Mouse (Mus musculus) neural tube, embryonic 12.5 days (tissue): ENCODE results near the gene Rest. TPM values are rescaled to one million over a fixed set of nuclear protein-coding genes. Genes with fewer than 3 reads are reported as not detected.
A peak's percentile ranks its signal among the peaks of the same experiment; 100 is the strongest.

Experiments used
- ATAC-seq: fragments of 200-750 bp; cut with Nextera tagmentation; 2 replicates; pipeline ENCODE4 v1.8.0; 2017; ENCODE audit warnings: low read depth, mild to moderate bottlenecking, moderate TSS enrichment, moderate library complexity; ENCODE audit not compliant: low FRiP score
- H3K27ac ChIP-seq: fragments of 300-500 bp; sonication (generic); 2 replicates; pipeline ENCODE4 v1.5.1; 2016
- H3K27me3 ChIP-seq: fragments of 300-500 bp; sonication (generic); replicated peaks from 2 replicates; pipeline ENCODE4 v1.6.1; 2016; ENCODE audit warnings: mild to moderate bottlenecking
- H3K36me3 ChIP-seq: fragments of 300-500 bp; sonication (generic); 2 replicates; pipeline ENCODE4 v1.6.1; 2016; ENCODE audit warnings: mild to moderate bottlenecking
- H3K4me1 ChIP-seq: fragments of 300-500 bp; sonication (generic); 2 replicates; pipeline ENCODE4 v1.6.1; 2016
- H3K4me2 ChIP-seq: fragments of 300-500 bp; sonication (generic); replicated peaks from 2 replicates; pipeline ENCODE4 v1.6.1; 2016; ENCODE audit warnings: mild to moderate bottlenecking
- H3K4me3 ChIP-seq: fragments of 300-500 bp; sonication (generic); 2 replicates; pipeline ENCODE4 v1.5.1; 2016
- H3K9ac ChIP-seq: fragments of 300-500 bp; sonication (generic); 2 replicates; pipeline ENCODE4 v1.6.1; 2016; ENCODE audit warnings: mild to moderate bottlenecking
- H3K9me3 ChIP-seq: fragments of 300-500 bp; sonication (generic); 2 replicates; pipeline ENCODE4 v1.6.1; 2016; ENCODE audit warnings: mild to moderate bottlenecking
- WGBS: fragments of 180-500 bp; shearing (Covaris S2); methylation state at CpG from one replicate; pipeline ENCODE4 v1.1.7; 2016; 5-methylcytosine and 5-hydroxymethylcytosine counted together
- polyA plus RNA-seq: library from polyadenylated mRNA; unstranded; fragments of >200 nt; fragmentation: Nextera tagmentation; extraction: Ambion mirVana; gene quantifications from 2 replicates; pipeline ENCODE4 v1.2.1, GENCODE M21; 2016

Gene Rest
- polyA plus RNA-seq, 1 experiment from 2014 or later, result 18.9 TPM

DNA sequence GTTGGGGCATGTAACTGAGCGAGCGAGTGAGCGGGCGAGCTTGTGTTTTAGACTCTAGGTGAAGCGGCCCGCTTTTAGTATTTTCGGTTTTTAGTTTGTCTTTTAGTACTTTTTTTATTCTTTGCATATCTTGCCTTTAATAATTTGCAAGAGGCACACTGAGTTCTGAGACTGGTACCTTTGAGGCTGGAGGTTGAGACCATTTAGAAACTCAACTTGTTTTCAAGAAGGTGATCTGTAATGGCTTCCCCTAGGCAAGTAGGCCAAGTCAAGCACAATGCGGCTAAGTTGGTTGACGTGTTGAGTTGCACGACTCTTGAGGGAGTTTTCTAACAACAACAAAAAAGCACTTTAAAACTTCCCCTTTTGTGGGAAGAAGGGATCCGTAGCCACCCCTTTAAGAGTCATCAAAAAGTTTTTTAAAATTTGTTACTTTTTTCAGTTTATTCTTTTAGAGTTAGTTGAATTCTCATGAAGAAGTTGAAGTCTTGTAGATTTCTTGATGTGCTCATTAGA is 1.7 kb downstream of the Rest start:
- peak overlapping the region; percentile 91 for H3K9ac ChIP-seq
- 3% methylated on average over 11 of the region's 11 CpGs for WGBS
- peak overlapping the region; percentile 87 for H3K4me2 ChIP-seq
- H3K36me3 ChIP-seq, result peaks cover 26% of the 10 kb centered on the region
- H3K4me1 ChIP-seq, result 0 out of 2 replicates have a peak, but pooled peaks cover 2% of the 10 kb centered on the region
- peak overlapping the region; percentile 97 for H3K4me3 ChIP-seq
- H3K27ac ChIP-seq, result no peak overlapping the region
- no peaks in the 10 kb centered on the region; the same call in 1 of the 2 replicates for H3K27me3 ChIP-seq
- H3K9me3 ChIP-seq, result no peaks in the 10 kb centered on the region
- ATAC-seq, result no peak

DNA sequence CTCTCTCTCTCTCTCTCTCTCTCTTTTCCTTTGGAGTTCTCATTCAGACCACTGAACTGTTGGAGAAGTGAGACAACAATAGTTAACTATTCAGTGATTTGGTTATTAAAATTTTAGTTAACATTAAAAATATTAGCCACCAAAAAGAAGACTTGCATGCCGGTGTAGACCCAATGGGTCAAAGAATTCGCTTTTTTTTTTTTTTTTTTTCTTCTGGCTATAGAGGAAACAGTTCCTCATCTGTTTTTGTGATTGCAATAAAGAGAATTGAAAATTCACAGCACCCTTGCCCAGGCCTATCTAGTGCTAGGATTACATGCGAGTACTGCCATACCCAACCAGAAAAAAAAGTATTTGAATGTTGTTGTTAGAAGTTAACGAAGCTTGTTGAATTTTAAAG is 2.1 kb downstream of the Rest start:
- H3K9ac ChIP-seq, result no peak overlapping the region

DNA sequence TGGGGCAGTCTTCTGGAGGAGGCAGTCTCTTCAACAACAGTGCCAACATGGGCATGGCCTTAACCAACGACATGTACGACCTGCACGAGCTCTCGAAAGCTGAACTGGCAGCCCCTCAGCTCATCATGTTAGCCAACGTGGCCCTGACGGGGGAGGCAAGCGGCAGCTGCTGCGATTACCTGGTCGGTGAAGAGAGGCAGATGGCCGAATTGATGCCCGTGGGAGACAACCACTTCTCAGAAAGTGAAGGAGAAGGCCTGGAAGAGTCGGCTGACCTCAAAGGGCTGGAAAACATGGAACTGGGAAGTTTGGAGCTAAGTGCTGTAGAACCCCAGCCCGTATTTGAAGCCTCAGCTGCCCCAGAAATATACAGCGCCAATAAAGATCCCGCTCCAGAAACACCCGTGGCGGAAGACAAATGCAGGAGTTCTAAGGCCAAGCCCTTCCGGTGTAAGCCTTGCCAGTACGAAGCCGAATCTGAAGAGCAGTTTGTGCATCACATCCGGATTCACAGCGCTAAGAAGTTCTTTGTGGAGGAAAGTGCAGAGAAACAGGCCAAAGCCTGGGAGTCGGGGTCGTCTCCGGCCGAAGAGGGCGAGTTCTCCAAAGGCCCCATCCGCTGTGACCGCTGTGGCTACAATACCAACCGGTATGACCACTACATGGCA is 2.8 kb downstream of the Rest start:
- Histone ChIP-seq H3K4me3 (no peak overlapping the region), H3K4me2 (peak overlapping the region; percentile 87; the same call in 1 of the 2 replicates), H3K27me3 (no peaks in the 10 kb centered on the region; the same call in 1 of the 2 replicates), H3K36me3 (peaks cover 35% of the 10 kb centered on the region), H3K9ac (no peak overlapping the region), H3K4me1 (no peaks in the 10 kb centered on the region), H3K27ac (no peak overlapping the region), H3K9me3 (no peaks in the 10 kb centered on the region)
- 96% methylated on average over 30 of the region's 30 CpGs for WGBS
- ATAC-seq, result no peak

More for the DNA sequence above, 2.1 kb downstream of the Rest start:
- no peak for ATAC-seq
- Histone ChIP-seq H3K27ac (no peak overlapping the region), H3K4me3 (peak overlapping the region; percentile 97; the same call in 1 of the 2 replicates), H3K4me1 (no peaks in the 10 kb centered on the region), H3K36me3 (peaks cover 30% of the 10 kb centered on the region), H3K27me3 (no peaks in the 10 kb centered on the region; the same call in 1 of the 2 replicates), H3K9me3 (no peaks in the 10 kb centered on the region), H3K4me2 (peak overlapping the region; percentile 87)
- WGBS, result 71% methylated on average over 4 of the region's 4 CpGs

DNA sequence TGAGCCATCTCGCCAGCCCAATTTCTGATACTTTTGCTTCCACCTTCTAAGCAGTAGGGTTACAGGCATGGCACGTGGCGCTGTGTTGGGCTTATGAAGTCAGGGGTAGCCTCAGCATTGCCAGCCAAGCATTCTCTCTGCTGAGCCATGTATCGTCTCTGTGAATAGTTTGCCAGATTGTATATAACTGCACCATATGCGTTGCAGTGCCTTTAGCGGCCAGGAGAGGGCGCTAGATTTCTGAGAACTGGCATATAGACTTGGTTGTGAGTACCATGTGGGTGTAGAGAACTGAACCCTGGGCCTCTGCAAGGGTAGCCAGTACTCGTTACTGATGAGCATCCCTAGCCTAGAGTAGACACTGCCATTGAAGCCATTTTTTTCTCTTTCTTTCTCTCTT is 4.1 kb downstream of the Rest start:
- H3K27ac ChIP-seq, result no peak overlapping the region
- no peak overlapping the region for H3K4me2 ChIP-seq
- 79% methylated on average over 8 of the region's 8 CpGs for WGBS
- no peak overlapping the region for H3K4me3 ChIP-seq
- no peak for ATAC-seq
- H3K4me1 ChIP-seq, result no peaks in the 10 kb centered on the region
- H3K9ac ChIP-seq, result no peak overlapping the region
- no peaks in the 10 kb centered on the region for H3K9me3 ChIP-seq
- H3K36me3 ChIP-seq, result peaks cover 46% of the 10 kb centered on the region
- no peaks in the 10 kb centered on the region for H3K27me3 ChIP-seq

DNA sequence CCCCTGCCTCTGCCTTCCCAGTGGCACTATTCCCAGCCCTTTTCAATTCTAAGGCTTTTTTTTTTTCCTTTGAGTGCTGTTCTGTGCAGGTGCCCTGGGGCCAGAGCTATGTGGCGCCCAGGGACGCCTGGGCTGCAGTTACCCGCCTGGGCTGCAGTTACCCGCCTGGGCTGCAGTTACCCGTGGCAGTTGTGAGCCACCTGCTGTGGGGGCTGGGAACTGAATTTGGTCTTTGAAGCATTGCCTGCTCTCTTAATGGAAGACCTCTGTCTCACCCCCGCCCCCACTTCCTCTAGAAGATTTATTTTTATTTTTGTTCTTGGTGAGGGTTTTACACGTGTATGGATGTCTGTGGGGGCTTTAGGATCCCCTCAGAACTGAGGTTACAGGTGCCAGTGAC is 7.9 kb downstream of the Rest start:
- Histone ChIP-seq H3K4me1 (no peaks in the 10 kb centered on the region), H3K9me3 (no peaks in the 10 kb centered on the region), H3K27me3 (no peaks in the 10 kb centered on the region), H3K4me2 (no peak overlapping the region), H3K4me3 (no peak overlapping the region), H3K36me3 (peaks cover 71% of the 10 kb centered on the region), H3K27ac (no peak overlapping the region), H3K9ac (no peak overlapping the region)
- no peak for ATAC-seq
- WGBS, result 70% methylated on average over 7 of the region's 7 CpGs

DNA sequence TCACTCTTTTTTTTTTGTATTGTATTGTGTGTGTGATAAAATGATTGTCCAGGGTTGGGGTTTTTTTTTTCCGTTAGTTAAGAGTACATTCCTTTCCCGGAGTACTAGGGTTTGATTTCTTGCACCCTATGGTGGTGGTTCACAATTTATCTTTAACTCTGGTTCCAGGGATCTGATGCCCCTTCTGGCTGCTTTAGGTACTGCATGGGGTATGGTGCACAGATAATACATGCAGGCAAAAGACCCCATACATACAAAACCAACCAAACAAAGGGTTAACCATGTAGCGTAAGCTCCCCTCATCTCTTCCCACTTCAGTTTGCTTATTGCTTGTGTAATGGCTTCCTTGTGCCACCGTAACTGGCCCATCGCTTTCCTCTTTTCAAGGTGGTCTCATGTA is 10.7 kb downstream of the Rest start:
- no peak for ATAC-seq
- no peaks in the 10 kb centered on the region for H3K9me3 ChIP-seq
- H3K4me2 ChIP-seq, result no peak overlapping the region
- peaks cover 70% of the 10 kb centered on the region for H3K36me3 ChIP-seq
- H3K27ac ChIP-seq, result no peak overlapping the region
- H3K27me3 ChIP-seq, result no peaks in the 10 kb centered on the region
- H3K4me3 ChIP-seq, result no peak overlapping the region
- no peaks in the 10 kb centered on the region for H3K4me1 ChIP-seq
- 92% methylated on average over 5 of the region's 5 CpGs for WGBS
- H3K9ac ChIP-seq, result no peak overlapping the region

DNA sequence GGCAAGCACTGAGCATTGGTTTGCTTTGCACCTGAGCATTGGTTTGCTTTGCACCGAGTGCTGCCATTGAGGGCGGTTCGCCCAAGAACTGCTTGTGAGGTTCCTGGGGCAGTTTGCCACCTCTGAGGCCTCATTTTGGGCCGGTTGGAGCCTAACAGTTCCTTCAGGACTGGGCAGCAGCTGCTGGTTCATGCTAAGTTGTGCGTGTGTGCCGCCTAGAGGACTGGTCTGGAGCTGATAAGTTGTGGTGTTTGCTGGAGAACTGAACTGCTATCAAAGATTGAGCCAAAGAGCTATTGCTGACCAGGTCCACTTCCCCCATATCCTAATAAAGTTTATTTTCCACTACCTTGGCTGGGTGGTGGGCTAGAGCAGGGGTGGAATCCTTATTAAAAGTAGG is 11.9 kb downstream of the Rest start:
- ATAC-seq, result no peak
- WGBS, result 96% methylated on average over 6 of the region's 6 CpGs
- H3K9me3 ChIP-seq, result no peaks in the 10 kb centered on the region
- H3K27me3 ChIP-seq, result no peaks in the 10 kb centered on the region
- no peak overlapping the region for H3K4me2 ChIP-seq
- no peak overlapping the region for H3K4me3 ChIP-seq
- H3K27ac ChIP-seq, result no peak overlapping the region
- H3K4me1 ChIP-seq, result no peaks in the 10 kb centered on the region
- peaks cover 73% of the 10 kb centered on the region for H3K36me3 ChIP-seq
- H3K9ac ChIP-seq, result no peak overlapping the region

DNA sequence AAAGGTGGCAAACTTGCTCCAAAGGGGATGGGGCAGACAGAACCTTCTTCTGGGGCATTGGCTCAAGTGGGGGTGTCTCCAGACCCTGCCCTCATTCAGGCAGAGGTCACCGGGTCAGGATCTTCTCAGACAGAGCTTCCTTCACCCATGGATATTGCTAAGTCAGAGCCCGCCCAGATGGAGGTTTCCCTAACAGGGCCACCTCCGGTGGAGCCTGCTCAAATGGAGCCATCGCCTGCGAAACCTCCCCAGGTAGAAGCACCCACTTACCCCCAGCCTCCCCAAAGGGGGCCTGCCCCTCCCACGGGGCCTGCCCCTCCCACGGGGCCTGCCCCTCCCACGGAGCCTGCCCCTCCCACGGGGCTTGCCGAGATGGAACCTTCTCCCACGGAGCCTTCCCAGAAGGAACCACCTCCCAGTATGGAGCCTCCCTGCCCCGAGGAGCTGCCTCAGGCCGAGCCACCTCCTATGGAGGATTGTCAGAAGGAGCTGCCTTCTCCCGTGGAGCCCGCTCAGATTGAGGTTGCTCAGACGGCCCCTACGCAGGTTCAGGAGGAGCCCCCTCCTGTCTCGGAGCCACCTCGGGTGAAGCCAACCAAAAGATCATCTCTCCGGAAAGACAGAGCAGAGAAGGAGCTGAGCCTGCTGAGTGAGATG is 16.4 kb downstream of the Rest start:
- H3K27me3 ChIP-seq, result no peaks in the 10 kb centered on the region
- no peak overlapping the region for H3K4me2 ChIP-seq
- no peaks in the 10 kb centered on the region for H3K9me3 ChIP-seq
- H3K9ac ChIP-seq, result no peak overlapping the region
- no peak overlapping the region for H3K4me3 ChIP-seq
- peaks cover 57% of the 10 kb centered on the region for H3K36me3 ChIP-seq
- WGBS, result 91% methylated on average over 20 of the region's 20 CpGs
- no peaks in the 10 kb centered on the region for H3K4me1 ChIP-seq
- no peak for ATAC-seq
- no peak overlapping the region for H3K27ac ChIP-seq

DNA sequence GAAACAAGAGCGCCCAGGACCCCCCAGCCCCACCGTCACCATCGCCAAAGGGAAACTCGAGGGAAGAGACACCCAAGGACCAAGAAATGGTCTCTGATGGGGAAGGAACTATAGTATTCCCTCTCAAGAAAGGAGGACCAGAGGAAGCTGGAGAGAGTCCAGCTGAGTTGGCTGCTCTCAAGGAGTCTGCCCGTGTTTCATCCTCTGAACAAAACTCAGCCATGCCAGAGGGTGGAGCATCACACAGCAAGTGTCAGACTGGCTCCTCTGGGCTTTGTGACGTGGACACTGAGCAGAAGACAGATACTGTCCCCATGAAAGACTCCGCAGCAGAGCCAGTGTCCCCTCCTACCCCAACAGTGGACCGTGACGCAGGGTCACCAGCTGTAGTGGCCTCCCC is 17.0 kb downstream of the Rest start:
- Histone ChIP-seq H3K27me3 (no peaks in the 10 kb centered on the region), H3K4me1 (no peaks in the 10 kb centered on the region), H3K9me3 (no peaks in the 10 kb centered on the region), H3K9ac (no peak overlapping the region), H3K27ac (no peak overlapping the region), H3K36me3 (peaks cover 56% of the 10 kb centered on the region), H3K4me2 (no peak overlapping the region), H3K4me3 (no peak overlapping the region)
- ATAC-seq, result no peak
- whole genome bisulfite sequencing, result 94% methylated on average over 9 of the region's 9 CpGs

DNA sequence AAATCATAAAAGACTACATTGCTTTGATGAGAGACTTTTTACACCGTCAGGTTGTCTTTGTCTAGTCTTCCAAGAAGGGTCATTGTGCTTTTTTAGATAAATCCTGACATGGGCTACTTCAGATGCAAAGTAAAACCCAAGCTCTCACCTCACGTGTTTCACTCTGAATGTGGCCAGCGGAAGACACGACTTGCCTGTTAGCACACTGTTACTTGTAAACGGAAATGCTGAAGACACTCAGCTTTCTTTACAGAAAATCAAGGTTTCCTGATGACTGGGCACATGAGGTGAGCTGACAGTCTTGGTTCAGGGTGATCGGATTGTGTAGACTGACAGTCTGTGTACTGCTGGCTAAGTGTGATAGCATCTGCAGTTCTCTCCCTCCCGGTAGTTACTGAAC is 20.4 kb downstream of the Rest start:
- ATAC-seq, result no peak
- H3K9ac ChIP-seq, result no peak overlapping the region
- no peaks in the 10 kb centered on the region for H3K27me3 ChIP-seq
- 84% methylated on average over 7 of the region's 7 CpGs for WGBS
- no peak overlapping the region for H3K27ac ChIP-seq
- H3K4me2 ChIP-seq, result no peak overlapping the region
- peaks cover 64% of the 10 kb centered on the region for H3K36me3 ChIP-seq
- H3K9me3 ChIP-seq, result no peaks in the 10 kb centered on the region
- no peak overlapping the region for H3K4me3 ChIP-seq
- H3K4me1 ChIP-seq, result no peaks in the 10 kb centered on the region

DNA sequence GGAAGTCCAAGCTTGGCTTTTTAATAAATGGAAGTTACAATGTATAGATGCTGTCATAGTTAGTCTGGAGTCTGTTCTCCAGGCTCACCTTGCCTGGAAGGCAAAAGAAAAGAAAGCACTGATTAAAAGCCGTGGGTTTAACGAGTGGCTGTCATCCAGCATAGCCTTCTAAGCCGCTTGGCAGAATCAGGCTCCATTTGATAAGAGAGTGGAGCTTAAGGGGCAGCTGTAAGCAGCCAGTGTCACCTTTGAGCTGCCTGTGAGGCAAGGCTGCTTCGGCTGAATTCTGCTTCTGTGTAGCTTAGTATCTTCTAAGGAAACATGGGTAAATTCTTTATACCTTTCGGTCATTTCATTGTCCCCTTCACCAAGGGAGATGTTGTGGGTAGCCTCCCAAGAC is 21.6 kb downstream of the Rest start:
- Histone ChIP-seq H3K9ac (no peak overlapping the region), H3K27me3 (no peaks in the 10 kb centered on the region), H3K4me2 (no peak overlapping the region), H3K4me3 (no peak overlapping the region), H3K36me3 (peaks cover 61% of the 10 kb centered on the region), H3K9me3 (no peaks in the 10 kb centered on the region), H3K27ac (no peak overlapping the region), H3K4me1 (no peaks in the 10 kb centered on the region)
- 93% methylated on average over 5 of the region's 5 CpGs for WGBS
- no peak for ATAC-seq

DNA sequence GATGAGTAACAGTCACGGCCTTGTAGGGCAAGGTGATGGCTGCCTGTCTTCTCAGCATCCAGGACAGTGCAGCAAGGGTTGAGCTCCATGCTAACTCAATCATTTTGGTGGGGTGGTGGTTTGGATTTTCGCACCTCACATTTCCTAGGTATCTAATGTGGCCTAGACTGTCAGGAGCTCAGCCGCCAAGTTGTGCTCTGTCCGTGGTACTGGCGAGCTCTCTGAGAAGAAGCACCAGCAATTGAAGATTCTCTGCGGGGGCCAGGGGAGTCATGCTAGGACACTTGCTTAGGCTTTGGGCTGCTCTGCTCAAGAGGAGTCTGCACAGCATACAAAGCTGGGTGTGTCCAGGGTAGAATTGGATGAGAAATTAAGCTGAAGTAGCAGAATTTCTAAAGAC is 22.6 kb downstream of the Rest start:
- H3K27ac ChIP-seq, result no peak overlapping the region
- peaks cover 60% of the 10 kb centered on the region for H3K36me3 ChIP-seq

More for the DNA sequence above, 22.6 kb downstream of the Rest start:
- H3K27me3 ChIP-seq, result no peaks in the 10 kb centered on the region
- no peak overlapping the region for H3K9ac ChIP-seq
- no peaks in the 10 kb centered on the region for H3K9me3 ChIP-seq
- 82% methylated on average over 6 of the region's 6 CpGs for WGBS
- no peak overlapping the region for H3K4me2 ChIP-seq
- no peak overlapping the region for H3K4me3 ChIP-seq
- H3K4me1 ChIP-seq, result no peaks in the 10 kb centered on the region
- ATAC-seq, result no peak
